Mouse (Mus musculus): Measurements from ENCODE around the gene Ntn1. TPM values are rescaled to one million over a fixed set of nuclear protein-coding genes. Genes with fewer than 3 reads are reported as not detected.

Gene Ntn1
- polyA plus RNA-seq, 1 experiment from 2014 or later = 0.15 TPM

DNA sequence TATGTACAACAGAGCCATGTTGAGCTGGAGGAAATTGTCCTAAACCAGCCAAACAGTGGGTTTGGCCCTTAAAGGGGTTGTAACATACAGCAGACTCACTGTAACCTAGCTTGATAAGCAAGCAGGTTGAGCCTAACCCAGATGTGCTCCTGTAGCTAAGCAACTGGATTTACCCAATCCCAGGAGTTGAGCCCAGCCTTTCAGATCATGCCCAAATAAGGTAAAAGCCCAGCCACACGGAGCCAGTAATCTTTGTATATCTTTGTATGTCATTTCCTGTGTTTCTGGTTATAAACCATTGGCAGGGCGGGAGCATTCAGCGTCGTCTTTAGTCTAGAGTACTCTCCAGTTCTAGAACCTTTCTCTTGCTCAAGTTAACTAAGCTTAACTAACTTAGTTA lies 224.1 kb downstream of the Ntn1 start:
- no peak overlapping the region for H3K4me3 ChIP-seq (replicated peaks)

DNA sequence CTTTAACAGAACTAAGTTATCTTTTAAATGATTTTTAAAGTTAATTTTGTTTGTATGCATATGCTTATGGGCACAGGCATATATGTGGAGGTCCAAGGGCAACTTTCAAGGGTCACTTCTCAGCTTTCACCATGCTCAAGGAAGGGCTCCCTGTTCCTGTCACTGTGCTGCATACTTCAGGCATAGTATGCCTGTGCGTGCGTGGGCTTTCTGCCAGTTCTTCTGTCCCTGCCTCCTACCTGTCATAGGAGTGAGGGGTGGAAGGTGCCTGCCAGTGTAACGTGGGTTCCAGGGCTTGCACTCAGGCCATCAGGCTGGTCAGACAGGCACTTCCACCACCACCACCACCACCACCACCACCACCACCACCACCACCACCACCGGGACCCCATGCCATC lies 228.0 kb downstream of the Ntn1 start:
- no peaks in the 10 kb centered on the region for H3K4me1 ChIP-seq (replicated peaks)
- H3K9ac ChIP-seq = no peak overlapping the region
- H3K9me3 ChIP-seq (replicated peaks) = no peaks in the 10 kb centered on the region
- H3K27ac ChIP-seq (replicated peaks) = no peak overlapping the region
- no peak overlapping the region for H3K4me2 ChIP-seq
- ATAC-seq (ENCODE audit: insufficient read depth) = no peak
- H3K36me3 ChIP-seq (replicated peaks) = no peaks in the 10 kb centered on the region
- H3K4me3 ChIP-seq (replicated peaks) = no peak overlapping the region
- 61% methylated on average over 4 of the region's 4 CpGs for WGBS (ENCODE audit: insufficient replicate concordance)
- no peaks in the 10 kb centered on the region for H3K27me3 ChIP-seq

More for the DNA sequence above, 224.1 kb downstream of the Ntn1 start:
- 44% methylated on average over 4 of the region's 4 CpGs for WGBS (ENCODE audit: insufficient replicate concordance)
- Histone ChIP-seq H3K9ac (no peak overlapping the region), H3K9me3 (replicated peaks) (no peaks in the 10 kb centered on the region), H3K36me3 (replicated peaks) (no peaks in the 10 kb centered on the region), H3K4me2 (no peak overlapping the region), H3K4me1 (replicated peaks) (no peaks in the 10 kb centered on the region), H3K27ac (replicated peaks) (no peak overlapping the region), H3K27me3 (no peaks in the 10 kb centered on the region)
- no peak for ATAC-seq (ENCODE audit: insufficient read depth)

DNA sequence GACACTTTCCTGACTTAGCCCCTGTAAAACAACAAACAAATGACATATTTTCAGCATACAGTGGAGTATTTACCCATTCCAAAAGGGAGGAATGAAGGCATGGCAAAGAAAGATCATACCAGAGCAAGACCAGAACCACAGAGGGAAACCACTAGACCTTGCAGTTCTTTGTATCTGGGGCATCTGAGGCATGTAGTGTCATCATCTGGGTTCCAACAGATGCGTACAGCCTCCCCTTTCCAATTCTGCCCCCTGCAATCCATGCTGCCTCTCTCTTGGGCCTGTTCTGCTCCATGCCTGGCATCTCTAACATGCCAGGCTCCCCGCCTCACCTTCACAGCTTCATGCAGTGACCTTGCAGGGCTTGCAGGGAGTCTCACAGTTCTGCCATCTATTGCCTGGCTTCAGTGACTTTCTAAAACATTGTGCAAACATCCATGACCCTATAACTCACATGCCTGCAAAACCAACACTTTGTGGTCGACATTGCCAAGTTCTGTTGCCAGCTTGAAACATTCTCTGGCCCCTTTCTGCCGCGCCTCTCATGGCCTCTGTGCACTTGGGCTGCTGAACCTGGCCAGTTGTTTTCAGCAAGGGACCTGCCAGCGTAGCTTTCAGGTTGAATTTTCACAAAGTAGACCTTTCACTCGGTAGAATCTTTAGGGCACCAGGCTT lies 228.5 kb downstream of the Ntn1 start:
- Histone ChIP-seq H3K27ac (replicated peaks) (no peak overlapping the region), H3K4me1 (replicated peaks) (no peaks in the 10 kb centered on the region), H3K4me3 (replicated peaks) (no peak overlapping the region), H3K9me3 (replicated peaks) (no peaks in the 10 kb centered on the region), H3K4me2 (no peak overlapping the region), H3K9ac (no peak overlapping the region), H3K36me3 (replicated peaks) (no peaks in the 10 kb centered on the region), H3K27me3 (no peaks in the 10 kb centered on the region)
- no peak for ATAC-seq (ENCODE audit: insufficient read depth)
- 60% methylated on average over 7 of the region's 7 CpGs for WGBS (ENCODE audit: insufficient replicate concordance)

DNA sequence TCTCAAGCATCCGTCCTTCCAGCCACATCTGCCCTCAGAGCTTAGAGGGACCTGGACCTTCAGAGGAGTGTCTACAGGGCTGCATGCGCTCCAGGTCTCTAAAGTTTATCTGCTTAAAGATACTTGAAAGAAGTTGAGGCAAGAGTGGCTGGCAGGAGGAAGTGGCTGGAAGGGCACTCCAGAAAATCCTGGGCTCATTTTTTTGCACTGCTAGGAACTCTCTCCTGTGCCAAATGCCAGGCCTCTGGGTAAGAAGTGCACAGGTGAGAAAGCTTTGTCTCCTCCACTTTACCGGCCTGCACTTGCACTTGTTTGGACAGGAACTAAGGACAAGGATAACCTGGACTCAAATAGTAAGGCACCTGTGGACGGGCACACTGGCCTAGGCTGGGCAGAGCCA lies 232.2 kb downstream of the Ntn1 start:
- H3K36me3 ChIP-seq (replicated peaks) = no peaks in the 10 kb centered on the region
- H3K4me1 ChIP-seq (replicated peaks) = no peaks in the 10 kb centered on the region
- no peak for ATAC-seq (ENCODE audit: insufficient read depth)
- no peak overlapping the region for H3K9ac ChIP-seq
- 74% methylated on average over 4 of the region's 4 CpGs for WGBS (ENCODE audit: insufficient replicate concordance)
- no peak overlapping the region for H3K4me2 ChIP-seq
- no peak overlapping the region for H3K27ac ChIP-seq (replicated peaks)
- H3K27me3 ChIP-seq = no peaks in the 10 kb centered on the region
- H3K4me3 ChIP-seq (replicated peaks) = no peak overlapping the region
- no peaks in the 10 kb centered on the region for H3K9me3 ChIP-seq (replicated peaks)

DNA sequence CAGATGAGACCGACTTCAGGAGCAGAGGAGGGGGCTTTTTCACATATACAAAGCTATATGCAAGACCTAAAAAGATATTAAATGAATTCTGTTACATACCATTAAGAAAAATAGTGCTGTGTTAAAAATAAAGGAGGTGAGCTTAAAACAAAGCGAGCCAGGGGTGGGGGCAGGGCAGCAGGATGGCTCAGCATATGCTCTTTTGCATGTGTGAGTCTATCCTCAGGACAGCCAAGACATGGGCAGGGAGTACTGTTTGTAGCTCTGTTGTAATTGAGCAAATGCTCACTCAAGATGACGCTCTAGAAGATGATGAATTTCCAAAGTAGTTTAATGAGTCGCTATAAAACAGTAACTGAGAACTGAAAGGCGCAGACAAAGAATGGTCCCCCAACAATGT lies 236.2 kb downstream of the Ntn1 start:
- no peak overlapping the region for H3K4me2 ChIP-seq
- 77% methylated on average over 5 of the region's 5 CpGs for WGBS (ENCODE audit: insufficient replicate concordance)

DNA sequence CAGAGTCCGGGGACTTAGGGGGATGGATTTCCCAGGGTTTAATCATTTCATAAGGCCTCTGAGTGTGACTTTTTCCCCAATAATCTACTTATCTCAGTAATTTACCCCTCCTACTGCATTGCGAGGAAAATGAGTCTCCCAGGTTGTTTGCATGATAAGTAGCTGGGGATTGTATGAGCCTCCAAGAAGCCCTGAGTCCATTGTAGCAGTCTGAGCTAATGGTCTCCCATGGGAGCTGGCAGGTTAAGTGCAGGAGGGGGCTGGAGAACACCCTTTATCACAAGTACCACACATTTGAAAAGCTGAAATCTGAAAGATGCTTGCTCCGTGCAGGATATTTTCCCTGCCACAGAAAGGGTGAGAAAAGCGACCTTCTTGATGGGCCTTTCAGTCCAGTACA lies 240.8 kb downstream of the Ntn1 start:
- Histone ChIP-seq H3K4me2 (no peak overlapping the region), H3K9me3 (replicated peaks) (no peaks in the 10 kb centered on the region), H3K4me1 (replicated peaks) (no peaks in the 10 kb centered on the region), H3K27ac (replicated peaks) (no peak overlapping the region), H3K27me3 (no peaks in the 10 kb centered on the region), H3K4me3 (replicated peaks) (no peak overlapping the region), H3K36me3 (replicated peaks) (no peaks in the 10 kb centered on the region), H3K9ac (no peak overlapping the region)
- 53% methylated on average over 4 of the region's 4 CpGs for WGBS (ENCODE audit: insufficient replicate concordance)
- ATAC-seq (ENCODE audit: insufficient read depth) = no peak

More for the DNA sequence above, 236.2 kb downstream of the Ntn1 start:
- Histone ChIP-seq H3K9me3 (replicated peaks) (no peaks in the 10 kb centered on the region), H3K27me3 (no peaks in the 10 kb centered on the region), H3K27ac (replicated peaks) (no peak overlapping the region), H3K4me3 (replicated peaks) (no peak overlapping the region), H3K36me3 (replicated peaks) (no peaks in the 10 kb centered on the region), H3K9ac (no peak overlapping the region), H3K4me1 (replicated peaks) (no peaks in the 10 kb centered on the region)
- ATAC-seq (ENCODE audit: insufficient read depth) = no peak

Small RNAs within 50 kb of the gene (microRNA-seq; reads per million reads assigned to microRNA genes)
- gene Mir6406 = not detected

Other genes starting within 250 kb of the Ntn1 start
- gene Pik3r5, start 31.3 kb upstream of the Ntn1 start, polyA plus RNA-seq (2015; fragmentation: Nextera tagmentation; extraction: Ambion mirVana) = 0.78 and 0.83 TPM in 2 replicates
- 2.1 and 2.9 TPM in 2 replicates for gene Pik3r6, start 102.2 kb upstream of the Ntn1 start, polyA plus RNA-seq (2015; fragmentation: Nextera tagmentation; extraction: Ambion mirVana)
- not detected in 2 replicates for gene Mfsd6l, start 155.4 kb upstream of the Ntn1 start, polyA plus RNA-seq (2015; fragmentation: Nextera tagmentation; extraction: Ambion mirVana)
- gene Ccdc42, start 186.2 kb upstream of the Ntn1 start, polyA plus RNA-seq (2015; fragmentation: Nextera tagmentation; extraction: Ambion mirVana) = not detected in 2 replicates